Mouse (Mus musculus): ENCODE measurements around the gene Adprm.

The Adprm gene

GRCm38 (mm10) chr11:67022354-67023115, 29.9 kb downstream of the Adprm start:
- no peak for DNase-seq

DNA sequence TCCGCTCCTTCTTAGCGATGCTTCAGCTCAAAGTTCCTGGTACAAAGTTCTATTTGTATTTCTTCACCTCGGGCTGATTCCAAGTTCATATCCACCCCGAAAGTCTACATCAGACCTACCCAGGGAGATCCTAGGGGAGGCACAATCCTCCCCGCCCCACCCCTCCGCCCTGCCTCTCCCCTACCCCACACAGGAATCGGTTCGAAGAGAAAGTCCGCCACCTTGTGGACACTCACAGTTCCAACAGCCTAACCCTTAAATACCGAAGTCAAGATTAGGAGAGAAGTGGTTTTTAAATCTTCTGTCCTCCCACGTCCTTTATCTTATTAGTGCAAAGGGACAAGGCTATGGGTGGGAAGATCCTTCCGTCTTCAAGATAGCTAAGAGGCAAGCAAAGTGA, 31.4 kb downstream of the Adprm start:
- DNase-seq, result peak; percentile 58

DNA sequence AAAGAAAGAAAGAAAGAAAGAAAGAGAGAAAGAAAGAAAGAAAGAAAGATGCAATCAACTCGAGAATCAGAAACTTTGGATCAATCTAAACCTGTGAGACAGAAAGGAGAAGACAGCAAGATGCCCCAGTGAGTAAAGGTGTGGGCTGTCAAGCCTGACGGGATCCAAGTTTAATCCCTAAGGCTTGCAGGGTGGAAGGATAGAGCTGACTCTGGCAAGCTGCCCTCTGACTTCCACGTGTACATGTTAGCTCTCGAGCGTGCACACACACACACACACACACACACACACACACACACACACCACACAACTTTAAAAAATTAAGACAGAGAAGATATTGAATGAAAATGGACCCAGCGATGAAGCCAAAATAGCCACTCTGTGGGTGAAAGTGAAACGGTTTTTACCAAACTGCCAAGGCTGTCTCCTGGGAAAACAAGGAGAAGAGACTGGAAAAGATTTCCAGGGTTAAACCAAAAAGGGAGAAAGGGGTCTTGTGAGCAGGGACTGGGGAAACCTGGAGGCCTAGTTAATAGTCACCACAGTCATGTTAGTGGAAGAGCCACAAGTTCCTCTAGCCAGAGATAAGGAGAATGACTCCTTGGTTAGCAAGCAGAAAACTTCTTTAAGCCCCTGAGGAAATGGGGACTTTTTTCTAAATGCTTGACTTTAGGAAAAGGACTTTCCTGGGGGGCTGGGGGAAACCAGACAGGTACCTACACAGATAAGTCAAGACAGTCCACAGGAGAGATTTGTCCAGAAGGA, 32.5 kb downstream of the Adprm start:
- no peak for DNase-seq

DNA sequence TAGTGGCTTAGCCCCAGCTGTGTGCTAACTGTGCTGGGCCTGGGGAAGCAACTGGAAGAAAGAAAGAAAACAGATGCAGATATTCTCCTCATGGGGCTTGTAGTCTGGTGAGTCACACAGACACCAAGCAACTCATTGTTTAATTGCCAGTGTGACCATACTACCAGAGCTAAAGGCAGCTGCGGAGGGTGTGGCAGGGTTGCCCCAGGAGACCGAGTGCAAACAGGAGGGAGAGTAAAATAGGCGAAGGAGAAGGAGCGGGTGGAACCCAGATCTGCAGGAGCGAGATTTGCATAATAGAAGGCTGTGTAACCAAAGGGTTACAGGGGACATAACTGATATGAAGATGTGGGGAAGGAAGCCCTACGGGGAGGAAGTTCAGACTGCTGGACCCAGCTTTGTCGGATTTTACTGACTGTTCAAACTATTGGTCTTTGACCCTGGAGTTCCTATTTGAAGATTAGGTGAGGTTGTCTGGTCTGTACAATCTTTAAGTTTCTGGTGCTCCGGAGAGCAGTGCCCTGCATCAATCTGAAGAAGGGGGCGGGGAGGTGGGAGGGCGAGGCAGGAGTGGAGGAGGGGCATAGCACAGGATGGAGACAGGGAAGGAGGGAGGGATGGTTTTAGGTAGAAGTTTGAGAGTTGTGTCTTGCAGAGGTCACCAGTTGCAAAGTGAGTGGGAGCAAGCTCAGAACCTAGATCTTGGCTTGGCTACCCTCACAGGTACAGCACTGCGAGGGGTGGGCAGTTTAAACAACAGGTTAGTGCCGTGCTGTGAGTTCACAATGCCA, 34.4 kb downstream of the Adprm start:
- no peak for DNase-seq

GRCm38 (mm10) chr11:67011635-67012034, 40.8 kb downstream of the Adprm start:
- no peak for DNase-seq

GRCm38 (mm10) chr11:67010430-67010829, 42.0 kb downstream of the Adprm start:
- no peak for DNase-seq

DNA sequence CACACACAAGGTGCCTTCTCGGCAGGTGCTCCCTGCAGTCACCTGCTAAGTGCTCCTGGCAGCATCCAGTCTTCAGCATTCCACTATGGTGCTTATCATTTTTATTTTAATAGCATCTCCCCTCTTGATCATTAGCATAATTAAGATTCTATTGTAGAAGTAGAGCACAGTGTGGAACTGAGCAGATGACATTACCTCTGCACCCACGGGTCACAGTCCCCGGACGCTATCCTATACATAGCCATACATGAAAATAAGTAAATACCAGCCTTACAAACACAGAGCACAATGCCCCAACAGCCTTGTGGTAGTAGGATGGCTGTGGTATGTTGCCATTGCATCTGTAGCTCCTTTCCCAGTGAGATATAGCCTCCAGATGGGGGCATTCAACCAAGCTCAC, 43.9 kb downstream of the Adprm start:
- DNase-seq, result no peak

GRCm38 (mm10) chr11:67007961-67008360, 44.4 kb downstream of the Adprm start:
- DNase-seq, result no peak

- DNase-seq, result no peak
These were observed 49.5 kb downstream of the Adprm start for GRCm38 (mm10) chr11:67002911-67003310.

DNA sequence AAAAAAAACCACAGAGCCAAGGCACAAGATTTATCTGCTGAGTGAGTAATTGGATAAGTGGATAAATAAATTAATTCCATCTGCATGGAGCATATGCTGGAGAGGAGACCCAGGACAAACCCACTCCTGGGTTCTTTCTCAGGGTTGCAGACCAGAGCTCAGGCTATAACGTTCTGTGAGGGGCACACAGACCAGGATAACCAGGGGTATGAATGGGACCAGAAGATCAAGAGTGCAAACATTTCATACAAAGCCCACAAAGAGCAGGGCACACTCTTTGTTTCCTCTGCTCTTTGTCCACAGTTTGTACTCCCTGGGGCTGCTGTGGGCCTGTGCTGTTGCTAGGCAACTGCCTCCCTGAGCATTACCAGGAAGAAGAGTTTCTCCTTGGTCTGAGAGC, 50.7 kb downstream of the Adprm start:
- no peak for DNase-seq

GRCm38 (mm10) chr11:67000671-67001070, 51.7 kb downstream of the Adprm start:
- DNase-seq, result no peak

DNA sequence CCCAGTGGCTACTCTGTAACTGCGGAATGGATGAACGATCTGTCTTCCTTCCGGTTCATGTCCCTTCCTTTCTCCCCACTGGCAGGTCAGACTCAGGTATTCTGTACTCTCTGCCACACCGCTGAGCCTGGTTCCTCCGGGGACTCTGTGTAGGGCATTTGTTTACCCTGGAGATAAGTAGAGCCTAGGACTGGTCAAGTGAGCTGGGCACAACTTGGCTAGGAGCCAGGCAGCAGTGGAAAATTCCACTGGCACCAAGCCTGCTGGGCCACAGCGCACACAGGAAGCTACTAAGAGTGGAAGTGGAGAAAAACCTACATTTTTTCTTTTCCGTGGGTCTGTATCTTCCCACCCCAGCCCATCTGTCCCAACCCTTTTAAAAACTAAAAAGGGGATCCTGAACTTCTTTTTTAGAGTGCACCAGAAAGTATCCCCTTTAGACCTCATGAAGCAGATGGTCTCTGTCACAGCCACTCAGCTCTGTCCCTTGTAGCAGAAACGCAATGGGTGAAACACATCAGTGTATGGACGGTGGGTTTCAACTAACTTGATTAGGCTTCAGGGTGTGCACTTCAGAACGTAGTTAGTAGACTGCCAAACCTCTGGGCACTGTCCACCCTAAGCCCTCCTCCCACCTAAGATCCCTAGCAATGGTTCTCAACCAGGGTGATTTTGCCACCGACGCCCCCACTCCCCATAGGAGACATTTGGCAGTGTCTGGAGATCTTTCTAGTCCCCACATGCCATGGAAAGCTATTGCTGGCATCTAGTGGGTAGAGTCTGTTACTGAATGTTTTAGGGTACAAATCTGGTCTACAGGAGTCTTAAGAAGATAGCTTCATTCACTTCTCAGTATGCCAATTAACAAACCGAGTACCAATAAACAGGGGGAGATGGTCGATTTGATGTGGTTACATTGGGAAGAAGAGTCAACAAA, 53.7 kb downstream of the Adprm start:
- DNase-seq, result peak; percentile 38

DNA sequence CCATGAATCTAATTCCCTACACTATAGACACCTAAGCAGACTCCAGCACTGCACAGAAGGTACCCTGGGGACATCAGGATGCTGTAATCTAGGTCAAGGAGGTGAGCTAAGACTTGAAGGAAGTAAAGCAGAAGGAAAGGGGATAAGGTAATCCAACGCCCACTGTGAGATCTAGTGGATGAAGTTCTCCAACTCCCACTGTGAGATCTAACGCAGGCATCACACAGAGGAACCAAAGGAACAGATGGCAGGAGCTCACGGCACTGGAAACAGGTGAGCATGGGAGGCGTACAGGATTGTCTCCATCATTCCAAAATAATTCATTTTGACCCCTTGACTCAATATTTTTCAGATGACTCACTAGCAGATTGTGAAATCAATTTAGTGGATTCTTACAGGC, 55.9 kb downstream of the Adprm start:
- DNase-seq, result no peak

DNA sequence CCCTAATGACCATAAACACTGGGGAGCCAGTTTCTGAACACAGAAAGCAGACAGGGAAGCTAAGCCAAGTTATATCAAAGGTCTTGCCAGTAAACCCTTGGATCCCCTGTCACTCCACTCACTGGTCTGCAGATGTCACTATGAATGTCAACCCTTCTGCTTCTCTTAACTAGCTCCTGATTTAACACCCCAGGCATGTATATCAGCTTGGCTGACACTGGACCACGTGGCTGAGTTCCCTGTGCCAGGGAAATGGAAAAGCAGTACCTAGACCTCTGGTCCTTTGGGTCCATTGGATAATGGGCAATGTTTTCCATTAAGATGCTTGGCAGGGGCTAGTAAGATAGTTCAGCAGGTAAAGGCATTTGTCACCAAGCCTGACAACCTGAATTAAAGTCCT, 58.7 kb downstream of the Adprm start:
- no peak for DNase-seq

GRCm38 (mm10) chr11:66992150-66992549, 60.2 kb downstream of the Adprm start:
- peak; percentile 15 for DNase-seq

Measured in right cerebral cortex, adult 18-20 months (tissue).